Mouse (Mus musculus) cortical plate, adult 2 months (tissue): ENCODE data around the gene Rin2.

Source experiments
- CTCF ChIP-seq: fragments of 200-500 bp; IDR thresholded peaks from 2 replicates; pipeline ENCODE4 v1.5.1; 2011; ENCODE audit warnings: mild to moderate bottlenecking, control low read depth, low read length; ENCODE audit not compliant: insufficient read depth; ENCODE audit errors: extremely low read depth
- POLR2A ChIP-seq: fragments of 200-500 bp; IDR thresholded peaks from 2 replicates; pipeline ENCODE4 v1.6.1; 2011; ENCODE audit warnings: mild to moderate bottlenecking, low read length, control low read depth; ENCODE audit not compliant: insufficient read depth; ENCODE audit errors: extremely low read depth

DNA sequence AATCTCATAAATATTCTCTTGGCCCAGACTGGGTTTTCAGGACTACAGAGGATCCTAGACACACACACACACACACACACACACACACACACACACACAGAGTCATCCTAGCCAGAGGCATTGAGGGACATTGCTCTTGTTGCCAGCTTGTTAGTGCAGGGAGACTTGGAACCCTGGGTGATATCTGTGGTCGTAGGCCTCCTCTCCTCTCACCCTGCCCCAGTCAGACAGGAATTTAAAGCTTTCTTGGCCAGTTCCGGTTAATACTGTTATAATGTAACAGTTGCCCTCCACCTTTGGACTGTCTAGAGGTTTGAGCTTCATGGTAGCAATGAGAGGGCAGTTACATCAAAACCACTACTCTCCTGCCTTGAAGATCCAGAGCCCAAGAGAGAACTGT is 152.9 kb downstream of the Rin2 start:
- TF ChIP-seq POLR2A (no peak), CTCF (no peak)
